Mouse (Mus musculus) brain, embryonic 14.5 days (tissue): Measurements from ENCODE around the gene Zkscan3. TPM values are rescaled to one million over a fixed set of nuclear protein-coding genes. Genes with fewer than 3 reads are reported as not detected.

ENCODE experiments used
- DNase-seq: peaks from one replicate; pipeline ENCODE4 v3.0.0-alpha.2; 2011; ENCODE audit warnings: low read depth
- CTCF ChIP-seq: fragments of 200-500 bp; IDR thresholded peaks from 2 replicates; pipeline ENCODE4 v1.5.1; 2012; ENCODE audit warnings: inconsistent platforms, mild to moderate bottlenecking, moderate library complexity, borderline replicate concordance; ENCODE audit not compliant: insufficient read depth, insufficient read length; ENCODE audit errors: extremely low read depth
- POLR2A ChIP-seq: fragments of 200-500 bp; IDR thresholded peaks from 2 replicates; pipeline ENCODE4 v1.6.1; 2012; ENCODE audit warnings: mild to moderate bottlenecking, inconsistent platforms, borderline replicate concordance; ENCODE audit not compliant: poor library complexity, insufficient read depth, insufficient read length, severe bottlenecking; ENCODE audit errors: extremely low read depth
- polyA plus RNA-seq: library from polyadenylated mRNA; depleted of rRNA; stranded (reverse); fragments of >200 nt; gene quantifications from 2 replicates; pipeline ENCODE4 v1.2.3, GENCODE M21; 2012; rRNA removed

Zkscan3 gene
- polyA plus RNA-seq, result 70.2 and 89.7 TPM in 2 replicates

DNA sequence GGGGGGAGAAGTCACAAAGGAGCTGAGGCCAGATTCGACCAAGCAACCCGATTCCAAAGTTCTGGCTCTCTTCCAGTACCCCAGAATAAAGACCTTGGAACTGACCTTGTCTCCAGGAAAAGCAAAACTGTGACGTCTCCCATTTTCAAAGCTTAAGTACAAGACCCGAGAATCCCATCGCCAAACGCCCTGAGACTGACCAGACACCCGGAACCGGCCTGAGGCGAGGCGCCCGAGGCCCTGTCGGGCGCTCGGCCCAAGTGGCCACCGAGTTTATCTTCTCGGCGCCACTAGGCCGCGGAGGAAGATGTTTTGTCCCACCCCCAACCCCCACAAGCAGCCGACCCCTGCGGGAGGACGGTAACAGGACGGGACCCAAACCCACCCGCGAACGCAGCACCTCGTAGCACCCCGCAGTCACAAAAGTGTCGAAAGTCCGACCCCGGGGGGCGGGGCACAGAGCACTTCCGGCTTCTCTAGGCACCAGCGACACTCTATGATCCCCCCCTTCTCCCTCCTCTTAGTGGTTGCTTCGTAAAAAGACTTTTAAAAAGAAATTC is at the start of gene Zkscan3:
Zkscan3 (minus strand) TSS at position 469 of the 560 bp plus-strand sequence.
- peak; percentile 36; the same call in 1 of the 2 replicates for TF ChIP-seq POLR2A
- TF ChIP-seq CTCF, result no peak
- peak; percentile 94 for DNase-seq

DNA sequence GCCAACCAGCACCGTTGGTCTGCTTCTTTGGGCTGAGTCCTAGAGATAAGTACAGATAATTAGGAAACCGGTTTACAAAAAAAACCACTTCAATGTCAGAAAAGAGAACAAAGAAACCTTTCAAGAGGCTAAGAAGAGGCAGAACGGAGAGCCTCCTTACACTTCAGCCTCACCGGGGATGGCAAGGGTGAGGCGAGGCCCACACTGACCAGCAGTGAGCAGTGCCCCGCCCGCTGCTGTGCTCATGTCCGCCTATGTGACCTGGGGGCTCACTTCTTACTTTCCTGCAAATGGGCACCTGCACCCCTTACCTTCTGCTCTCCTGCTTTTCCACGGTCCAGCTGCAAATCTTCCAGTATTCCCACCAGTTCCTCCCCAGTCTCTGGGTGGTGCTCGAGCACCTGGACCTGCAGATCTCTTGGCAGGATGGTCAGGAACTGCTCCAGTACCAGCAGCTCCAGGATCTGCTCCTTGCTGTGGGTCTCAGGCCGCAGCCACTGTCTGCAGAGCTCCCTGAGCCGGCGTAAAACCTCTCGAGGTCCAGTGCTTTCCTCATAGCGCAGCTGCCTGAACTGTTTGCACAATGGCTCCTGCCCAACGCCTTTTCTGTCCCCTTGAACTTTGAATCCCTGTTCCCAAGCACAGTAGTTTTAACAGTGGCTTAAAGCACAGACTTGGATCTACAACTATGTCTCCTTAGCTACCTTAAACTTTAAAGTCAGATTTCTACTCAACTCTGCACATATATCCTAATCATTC is 45.5 kb upstream of the Zkscan3 start:
- TF ChIP-seq POLR2A (no peak), CTCF (no peak)

DNA sequence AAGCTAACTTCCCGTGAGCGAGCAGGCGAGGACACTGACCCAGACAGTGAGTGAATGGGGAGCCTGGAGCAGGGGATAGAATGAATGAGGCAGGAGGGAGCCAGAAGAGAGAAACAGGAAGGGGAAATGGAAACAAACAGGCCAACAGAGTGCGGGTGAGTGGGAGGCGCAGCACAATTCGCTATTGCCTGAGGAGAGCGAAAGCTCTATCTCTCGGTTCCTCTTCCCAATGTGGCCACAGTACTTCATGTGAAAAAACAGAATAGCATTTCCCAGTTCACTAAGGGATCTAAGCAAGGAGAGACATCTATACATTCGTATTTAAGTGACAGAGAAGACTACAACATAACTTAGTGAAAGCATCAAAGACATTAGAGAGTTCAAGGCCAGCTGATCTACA is 44.2 kb upstream of the Zkscan3 start:
- TF ChIP-seq POLR2A (no peak), CTCF (no peak)
- no peak for DNase-seq

More for the DNA sequence above, 45.5 kb upstream of the Zkscan3 start:
- DNase-seq, result no peak

DNA sequence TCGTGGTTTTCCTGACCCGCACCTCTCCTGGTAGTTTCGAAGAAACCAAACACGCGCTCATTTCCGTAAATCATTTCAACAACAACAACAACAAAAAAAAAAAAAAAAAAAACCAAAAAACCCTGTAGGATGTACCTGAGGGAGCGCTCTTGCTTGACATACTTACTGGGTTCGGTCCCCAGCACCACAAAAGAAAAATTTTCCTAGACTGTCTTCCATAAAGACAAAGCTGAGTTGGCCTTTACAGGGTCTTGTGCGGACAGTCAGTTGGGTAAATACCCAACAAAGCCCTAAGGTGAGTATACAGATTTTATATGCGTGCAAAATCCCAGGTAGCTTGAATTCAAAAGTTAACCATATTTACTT is 38.6 kb upstream of the Zkscan3 start:
- no peak for DNase-seq
- TF ChIP-seq POLR2A, result no peak
- TF ChIP-seq CTCF, result no peak

DNA sequence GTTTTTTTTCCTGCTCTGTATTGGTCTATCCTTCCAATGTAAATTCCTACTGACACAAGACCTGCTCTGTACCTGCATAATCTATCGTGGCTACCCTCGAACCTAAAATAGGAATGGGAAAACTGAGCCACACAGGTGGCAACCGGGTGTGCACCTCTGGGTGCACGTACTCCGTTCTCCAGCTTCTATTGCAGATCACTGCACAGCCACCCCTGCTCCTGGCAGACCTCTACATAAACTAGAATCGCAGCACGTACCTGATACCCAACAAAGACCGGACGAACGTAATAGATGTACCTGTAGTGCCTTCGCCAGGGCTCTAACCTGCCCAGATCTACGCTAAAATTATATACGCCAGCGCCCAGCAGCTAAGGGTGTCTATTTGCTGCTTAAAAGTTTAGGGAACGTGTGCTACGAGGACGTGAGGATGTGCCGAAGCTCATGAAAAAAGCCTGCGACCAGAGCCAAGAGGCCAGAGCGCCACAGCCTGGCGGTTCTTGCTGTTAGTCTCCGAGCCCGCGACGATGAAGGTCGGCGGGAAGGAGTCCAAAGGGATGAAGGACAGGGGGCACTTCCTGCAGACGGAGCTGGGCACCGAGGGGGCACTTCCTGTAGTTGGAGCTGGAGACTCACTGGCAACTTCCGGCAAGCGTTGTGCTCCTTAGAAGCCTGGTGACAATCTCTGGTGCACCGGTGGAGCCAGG is 38.1 kb upstream of the Zkscan3 start, which contains the start of gene Pgbd1:
Pgbd1 (minus strand) TSS at position 556 of the 704 bp plus-strand sequence.
- peak; percentile 96 for DNase-seq
- TF ChIP-seq POLR2A (peak; percentile 32; the same call in 1 of the 2 replicates), CTCF (peak; percentile 31; the same call in 1 of the 2 replicates)

DNA sequence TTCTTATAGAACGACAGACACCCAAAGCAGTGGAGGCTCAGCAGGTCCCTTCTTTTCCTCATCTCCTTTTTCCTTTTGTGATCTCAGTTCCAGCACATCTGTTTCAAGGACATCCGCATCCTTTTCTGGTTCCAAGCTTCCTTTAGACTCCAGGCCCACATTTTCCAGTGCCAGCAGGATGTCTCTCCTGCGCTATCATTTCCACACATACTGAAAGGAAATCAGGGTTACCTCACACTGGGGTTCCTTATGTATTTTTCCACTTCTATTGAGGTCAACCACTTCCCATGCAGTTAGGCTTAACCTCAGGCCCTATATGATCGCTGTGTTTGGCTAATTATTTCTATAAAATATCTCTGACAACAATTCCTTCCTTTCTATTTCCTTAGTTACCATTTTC is 32.9 kb upstream of the Zkscan3 start:
- TF ChIP-seq POLR2A, result no peak
- no peak for TF ChIP-seq CTCF
- no peak for DNase-seq

DNA sequence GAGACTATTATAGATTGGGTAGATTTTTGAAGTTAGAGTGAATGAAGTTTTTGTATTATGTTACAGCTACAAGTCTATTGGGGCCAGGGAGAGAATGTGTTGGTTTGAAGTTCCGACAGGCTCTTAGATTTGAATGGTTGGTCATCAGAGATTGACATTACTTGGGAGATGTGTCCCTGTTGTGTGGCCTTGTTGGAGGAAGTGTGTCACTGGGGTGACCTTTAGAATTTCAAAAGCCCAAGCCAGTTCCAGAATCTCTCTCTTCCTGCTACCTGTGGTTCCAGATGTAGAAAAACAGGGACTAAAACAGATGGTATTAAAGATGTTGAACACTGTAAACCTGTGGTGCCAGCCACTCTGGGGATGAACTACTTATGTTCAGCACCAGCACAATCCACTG is 25.1 kb upstream of the Zkscan3 start:
- no peak for DNase-seq
- TF ChIP-seq POLR2A (no peak), CTCF (no peak)

DNA sequence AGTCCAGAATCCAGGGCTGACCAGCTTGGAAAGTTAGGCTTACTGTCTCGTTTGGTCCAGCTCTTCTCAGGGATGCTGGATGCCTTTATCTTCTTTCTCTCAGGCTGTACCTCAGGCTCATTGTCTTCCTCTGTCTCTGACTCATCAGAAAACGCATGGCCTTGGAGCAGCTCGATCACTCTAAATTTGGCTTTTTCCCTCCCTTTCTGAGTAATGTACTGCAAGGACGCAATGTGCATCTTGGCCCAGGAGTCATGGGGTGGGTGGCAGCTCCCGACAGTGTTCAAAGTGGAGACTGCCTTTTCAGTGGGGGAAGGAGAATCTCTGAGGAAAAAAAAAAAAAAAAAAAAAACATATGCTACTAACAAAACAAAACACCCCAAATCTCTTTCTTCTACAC is 20.7 kb upstream of the Zkscan3 start:
- DNase-seq, result no peak
- TF ChIP-seq CTCF (no peak), POLR2A (no peak)

DNA sequence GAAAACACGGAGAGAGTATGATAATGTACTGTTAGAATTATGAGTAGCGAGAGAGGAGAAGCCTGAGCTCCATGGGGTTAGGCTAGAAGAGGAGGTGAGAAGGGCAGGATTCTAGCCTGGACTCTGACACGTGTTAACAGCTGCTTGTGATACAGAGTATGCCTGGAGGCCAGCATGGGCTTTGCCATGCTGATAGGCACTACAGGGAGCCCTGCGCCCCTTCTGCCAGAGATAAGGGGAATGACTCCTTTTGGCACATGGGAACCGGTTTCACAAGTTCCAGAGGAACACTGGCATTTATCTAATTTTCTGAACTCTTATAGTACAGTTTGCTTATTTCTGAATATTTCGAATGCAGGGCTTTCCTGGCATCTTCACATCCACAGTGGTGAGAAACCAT is 16.3 kb upstream of the Zkscan3 start:
- DNase-seq, result no peak
- no peak for TF ChIP-seq POLR2A
- TF ChIP-seq CTCF, result no peak

DNA sequence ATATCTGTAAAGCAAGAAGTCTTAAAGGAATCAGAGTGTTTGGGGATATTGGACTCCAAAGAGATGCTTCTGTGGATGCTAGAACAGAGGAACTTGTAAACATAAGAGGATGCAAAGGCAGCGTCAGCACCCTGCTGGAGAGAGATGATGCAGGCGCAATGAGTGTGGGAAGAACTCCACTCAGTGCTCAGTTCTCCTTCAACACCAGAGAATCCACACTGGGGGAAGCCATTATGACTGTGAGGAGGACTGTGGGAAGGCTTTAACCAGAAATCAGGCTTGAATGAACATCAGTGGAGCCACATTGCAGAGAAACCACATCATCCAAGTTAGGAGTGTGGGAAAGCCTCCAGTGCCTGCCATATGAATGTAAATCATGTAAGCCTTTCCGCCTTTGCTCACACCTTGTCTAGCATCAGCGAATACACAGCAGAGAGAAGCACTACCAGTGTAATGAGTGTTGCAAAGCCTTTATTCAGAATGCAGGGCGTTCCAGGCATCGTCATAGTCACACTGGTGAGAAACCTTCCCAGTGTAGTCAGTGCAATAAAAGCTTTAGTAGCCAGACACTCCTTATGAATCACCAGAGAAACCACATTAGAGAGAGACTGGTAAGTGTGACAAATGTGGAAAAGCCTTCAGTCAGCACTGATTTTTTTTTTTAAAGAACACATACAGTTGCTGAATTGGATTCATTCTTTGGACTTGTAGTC is 14.9 kb upstream of the Zkscan3 start:
- no peak for DNase-seq
- TF ChIP-seq POLR2A (no peak), CTCF (no peak)

DNA sequence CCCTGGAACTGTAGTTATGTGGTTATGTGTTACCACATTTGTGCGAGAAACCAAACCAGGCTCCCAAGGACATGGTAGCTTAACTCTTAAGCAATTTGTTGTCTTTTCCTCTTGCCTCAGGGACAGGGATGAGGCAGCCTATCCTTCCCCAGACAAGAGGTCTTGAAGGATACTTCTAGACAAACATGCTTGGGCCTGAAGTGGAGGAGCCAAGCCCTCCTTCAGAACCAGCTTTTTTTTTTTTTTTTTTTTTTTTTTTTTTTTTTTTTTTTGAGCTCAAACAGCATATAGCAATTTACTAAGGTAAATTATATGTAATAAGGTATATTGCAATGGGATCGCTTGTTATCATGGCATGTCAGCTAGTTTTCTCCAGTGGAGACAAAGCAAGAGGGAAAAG is 13.2 kb upstream of the Zkscan3 start:
- TF ChIP-seq POLR2A, result no peak
- no peak for TF ChIP-seq CTCF
- no peak for DNase-seq
